Mouse (Mus musculus): ENCODE measurements at regions not wholly inside any gene's neighbourhood (a gene's known extent, or its start where the extent isn't known, plus 50 kb on each side); places are given as distances from the start of the nearest gene placed in this dataset.

- DNase-seq, result no peak
Observed at GRCm38 (mm10) chr6:52486655-52487054, 153.5 kb downstream of the Hibadh start.

GRCm38 (mm10) chr6:52487861-52488260 is 152.3 kb downstream of the Hibadh start:
- no peak for DNase-seq

GRCm38 (mm10) chr6:52490264-52490775 is 149.9 kb downstream of the Hibadh start:
- no peak for DNase-seq

DNA sequence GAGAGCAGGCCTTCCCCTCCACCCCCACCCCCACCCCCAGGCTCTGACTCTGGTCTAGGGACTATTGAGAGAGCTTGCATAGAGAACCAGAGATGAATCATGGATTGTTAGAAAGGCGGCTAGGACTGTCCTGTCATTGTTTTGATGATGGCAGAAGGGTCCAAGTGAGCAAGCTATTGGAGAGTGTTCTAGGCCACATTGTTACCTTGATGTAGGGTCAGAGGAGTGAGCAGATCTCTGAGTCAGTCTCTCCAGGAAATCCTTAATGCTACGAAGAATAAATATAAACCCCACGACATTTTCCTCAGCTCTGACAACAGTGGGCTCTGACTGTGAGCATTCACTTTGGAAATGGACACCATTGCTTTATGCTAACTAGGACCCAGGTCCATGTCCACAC is 144.9 kb downstream of the Hibadh start:
- no peak for DNase-seq

DNA sequence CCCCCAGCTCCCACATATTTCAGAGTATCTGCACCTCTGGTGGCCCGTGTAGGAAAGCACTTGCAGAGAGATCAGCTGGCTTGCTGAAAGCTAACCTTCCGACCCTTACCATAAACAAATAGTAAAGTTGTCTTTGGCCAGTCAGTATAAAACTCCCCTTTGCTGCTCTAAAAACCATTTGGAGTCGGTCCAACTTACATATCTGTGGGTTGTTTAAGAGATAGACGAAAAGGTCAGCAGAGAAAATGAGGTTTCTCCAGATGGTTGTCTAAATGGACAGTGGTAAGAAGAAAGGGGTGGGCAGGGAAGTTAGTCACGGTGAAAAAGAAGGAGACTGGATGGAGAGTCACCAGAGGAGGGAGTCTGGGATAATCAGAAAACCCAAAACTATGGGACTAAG is 144.3 kb downstream of the Hibadh start:
- no peak for DNase-seq

Measured in liver (tissue).